Mouse (Mus musculus): ENCODE results near the gene Hrc. TPM values are rescaled to one million over a fixed set of nuclear protein-coding genes. Genes with fewer than 3 reads are reported as not detected.

Hrc gene
- total and polyA plus RNA-seq, 2 experiments from 2014 or later: 0.52 TPM; not detected in 1

- H3K4me2 ChIP-seq (ENCODE audit: low read depth): peak overlapping the region; percentile 96
- TF ChIP-seq CTCF (IDR thresholded peaks at IDR 0.05; ENCODE audit: low read depth): 0 out of 2 replicates have a peak, but pooled peaks have one; percentile 2
- H3K27ac ChIP-seq (ENCODE audit: low read depth, low read length): peak overlapping the region; percentile 54; the same call in 1 of the 2 replicates
- H3K4me1 ChIP-seq (ENCODE audit: insufficient read depth): no peaks in the 10 kb centered on the region
- H3K9me3 ChIP-seq (ENCODE audit: low read length): no peaks in the 10 kb centered on the region
- DNase-seq (peak; percentile 45), ATAC-seq (peak; percentile 58)
- peak overlapping the region; percentile 66 for H3K9ac ChIP-seq
- H3K4me3 ChIP-seq (ENCODE audit: low read depth, low read length): peak overlapping the region; percentile 64
- WGBS: 2% methylated on average over 21 of the region's 22 CpGs
- H3K36me3 ChIP-seq (ENCODE audit: insufficient read depth): no peaks in the 10 kb centered on the region
- no peaks in the 10 kb centered on the region for H3K27me3 ChIP-seq (ENCODE audit: insufficient read depth, low read length)
Observed at GRCm38 (mm10) chr7:45332685-45333425, 2.2 kb upstream of the Hrc start.

GRCm38 (mm10) chr7:45333431-45333982, 1.6 kb upstream of the Hrc start, which contains the start of gene Trpm4:
TSS of gene Trpm4 (minus strand) at chr7:45333780.
- under 1% methylated on average over 38 of the region's 38 CpGs for WGBS
- H3K36me3 ChIP-seq (ENCODE audit: insufficient read depth): no peaks in the 10 kb centered on the region
- peak within 1 kb of the TSS; percentile 96 for H3K4me2 ChIP-seq (ENCODE audit: low read depth)
- peak within 1 kb of the TSS; percentile 66 for H3K9ac ChIP-seq
- H3K27ac ChIP-seq (ENCODE audit: low read depth, low read length): peak within 1 kb of the TSS; percentile 54; the same call in 1 of the 2 replicates
- peak; percentile 79 for ATAC-seq
- no peaks in the 10 kb centered on the region for H3K27me3 ChIP-seq (ENCODE audit: insufficient read depth, low read length)
- no peak for TF ChIP-seq CTCF (IDR thresholded peaks at IDR 0.05; ENCODE audit: low read depth)
- peak; percentile 82 for DNase-seq
- no peaks in the 10 kb centered on the region for H3K4me1 ChIP-seq (ENCODE audit: insufficient read depth)
- H3K4me3 ChIP-seq (ENCODE audit: low read depth, low read length): peak within 1 kb of the TSS; percentile 64
- H3K9me3 ChIP-seq (ENCODE audit: low read length): no peaks in the 10 kb centered on the region

- WGBS: 52% methylated on average over 3 of the region's 3 CpGs
- ATAC-seq: no peak
Observed at GRCm38 (mm10) chr7:45334605-45335004, 485 bp upstream of the Hrc start.

GRCm38 (mm10) chr7:45336319-45336718, 1.2 kb downstream of the Hrc start:
- peaks cover 5% of the 10 kb centered on the region; the same call in 1 of the 2 replicates for H3K27me3 ChIP-seq (ENCODE audit: insufficient read depth, low read length)

More at GRCm38 (mm10) chr7:45334605-45335004, 485 bp upstream of the Hrc start:
- TF ChIP-seq CTCF (IDR thresholded peaks at IDR 0.05; ENCODE audit: low read depth): no peak
- no peak overlapping the region for H3K27ac ChIP-seq (ENCODE audit: low read depth, low read length)
- no peaks in the 10 kb centered on the region for H3K9me3 ChIP-seq (ENCODE audit: low read length)
- no peaks in the 10 kb centered on the region; the same call in 1 of the 2 replicates for H3K36me3 ChIP-seq (ENCODE audit: insufficient read depth)
- H3K4me2 ChIP-seq (ENCODE audit: low read depth): no peak overlapping the region
- H3K4me3 ChIP-seq (ENCODE audit: low read depth, low read length): no peak overlapping the region
- H3K4me1 ChIP-seq (ENCODE audit: insufficient read depth): no peaks in the 10 kb centered on the region
- DNase-seq: no peak
- H3K9ac ChIP-seq: no peak overlapping the region
- H3K27me3 ChIP-seq (ENCODE audit: insufficient read depth, low read length): no peaks in the 10 kb centered on the region

GRCm38 (mm10) chr7:45337469-45337868, 2.4 kb downstream of the Hrc start:
- TF ChIP-seq CTCF (IDR thresholded peaks at IDR 0.05; ENCODE audit: low read depth): no peak
- Histone ChIP-seq H3K36me3 (ENCODE audit: insufficient read depth) (peaks cover 8% of the 10 kb centered on the region), H3K9ac (no peak overlapping the region), H3K4me2 (ENCODE audit: low read depth) (no peak overlapping the region), H3K4me1 (ENCODE audit: insufficient read depth) (no peaks in the 10 kb centered on the region), H3K9me3 (ENCODE audit: low read length) (no peaks in the 10 kb centered on the region), H3K27me3 (ENCODE audit: insufficient read depth, low read length) (peaks cover 5% of the 10 kb centered on the region; the same call in 1 of the 2 replicates), H3K4me3 (ENCODE audit: low read depth, low read length) (no peak overlapping the region), H3K27ac (ENCODE audit: low read depth, low read length) (no peak overlapping the region)
- no peak for DNase-seq
- 19% methylated on average over 4 of the region's 4 CpGs for WGBS
- ATAC-seq: no peak

More at GRCm38 (mm10) chr7:45336319-45336718, 1.2 kb downstream of the Hrc start:
- no peak overlapping the region for H3K9ac ChIP-seq
- no peak overlapping the region for H3K4me3 ChIP-seq (ENCODE audit: low read depth, low read length)
- WGBS: 95% methylated on average over 4 of the region's 4 CpGs
- DNase-seq (no peak), ATAC-seq (no peak)
- no peaks in the 10 kb centered on the region for H3K9me3 ChIP-seq (ENCODE audit: low read length)
- H3K4me2 ChIP-seq (ENCODE audit: low read depth): no peak overlapping the region
- TF ChIP-seq CTCF (IDR thresholded peaks at IDR 0.05; ENCODE audit: low read depth): no peak
- H3K27ac ChIP-seq (ENCODE audit: low read depth, low read length): no peak overlapping the region
- peaks cover 8% of the 10 kb centered on the region for H3K36me3 ChIP-seq (ENCODE audit: insufficient read depth)
- no peaks in the 10 kb centered on the region for H3K4me1 ChIP-seq (ENCODE audit: insufficient read depth)

- Histone ChIP-seq H3K9ac (no peak overlapping the region), H3K4me1 (ENCODE audit: insufficient read depth) (no peaks in the 10 kb centered on the region), H3K9me3 (ENCODE audit: low read length) (no peaks in the 10 kb centered on the region), H3K4me3 (ENCODE audit: low read depth, low read length) (no peak overlapping the region; the same call in 1 of the 2 replicates), H3K36me3 (ENCODE audit: insufficient read depth) (peaks cover 9% of the 10 kb centered on the region), H3K27me3 (ENCODE audit: insufficient read depth, low read length) (peaks cover 5% of the 10 kb centered on the region; the same call in 1 of the 2 replicates), H3K4me2 (ENCODE audit: low read depth) (no peak overlapping the region), H3K27ac (ENCODE audit: low read depth, low read length) (no peak overlapping the region)
- WGBS: 4% methylated on average over 14 of the region's 14 CpGs
- no peak for TF ChIP-seq CTCF (IDR thresholded peaks at IDR 0.05; ENCODE audit: low read depth)
- DNase-seq: no peak
- ATAC-seq: no peak
Observed at GRCm38 (mm10) chr7:45338161-45338911, 3.2 kb downstream of the Hrc start.
